Mouse (Mus musculus) erythroblast, embryonic 14.5 days (primary cell): ENCODE data around the gene Fndc9. TPM values are rescaled to one million over a fixed set of nuclear protein-coding genes. Genes with fewer than 3 reads are reported as not detected.

Source experiments
- H3K27me3 ChIP-seq: 2 replicates; pipeline ENCODE4 v1.6.1; 2012; ENCODE audit warnings: inconsistent platforms; ENCODE audit not compliant: control insufficient read depth
- H3K36me3 ChIP-seq: 2 replicates; pipeline ENCODE4 v1.6.1; 2012; ENCODE audit warnings: mild to moderate bottlenecking, inconsistent platforms; ENCODE audit not compliant: control insufficient read depth
- H3K4me1 ChIP-seq: 2 replicates; pipeline ENCODE4 v1.6.1; 2012; ENCODE audit warnings: inconsistent platforms; ENCODE audit not compliant: control insufficient read depth
- H3K4me3 ChIP-seq: replicated peaks from 2 replicates; pipeline ENCODE3; 2012; ENCODE audit warnings: moderate library complexity, mild to moderate bottlenecking, inconsistent platforms
- H3K9me3 ChIP-seq: 2 replicates; pipeline ENCODE4 v1.6.1; 2012; ENCODE audit warnings: low read length, inconsistent platforms, mixed read lengths; ENCODE audit not compliant: control insufficient read depth
- GATA1 ChIP-seq: IDR thresholded peaks from 2 replicates; pipeline ENCODE4 v1.6.1; 2012; ENCODE audit warnings: low read length, inconsistent platforms, mixed read lengths
- TAL1 ChIP-seq: IDR thresholded peaks from 3 replicates; pipeline ENCODE4 v1.6.1; 2012; ENCODE audit warnings: low read length, inconsistent platforms, mixed read lengths
- polyA plus RNA-seq: library from polyadenylated mRNA; stranded (reverse); fragments of >175 nt; gene quantifications from 2 replicates; pipeline ENCODE4 v1.2.3, GENCODE M21; 2012

The Fndc9 gene
- polyA plus RNA-seq, 1 experiment, result not detected

DNA sequence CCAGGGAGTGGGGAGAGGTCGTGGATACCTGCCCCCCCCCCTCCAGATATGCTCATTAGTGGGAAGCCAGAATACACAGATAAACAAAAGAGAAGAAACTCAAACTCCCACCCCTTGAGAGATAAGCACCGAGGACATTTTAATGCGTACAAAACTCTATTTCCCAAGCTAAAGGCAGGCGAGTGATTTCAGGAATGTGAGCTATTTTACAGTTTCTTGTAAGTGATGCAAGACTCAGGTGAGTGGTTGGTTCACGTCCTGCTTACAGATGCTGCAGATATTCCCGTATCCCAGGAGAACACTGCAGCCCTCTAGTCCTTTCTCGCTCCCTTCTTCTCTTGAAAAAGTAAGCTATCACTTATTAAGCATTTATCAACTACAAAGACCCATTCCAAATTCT is 11.1 kb downstream of the Fndc9 start:
- Histone ChIP-seq H3K36me3 (no peaks in the 10 kb centered on the region; the same call in 1 of the 2 replicates), H3K9me3 (no peaks in the 10 kb centered on the region), H3K4me3 (no peak overlapping the region), H3K4me1 (peaks cover 19% of the 10 kb centered on the region), H3K27me3 (no peaks in the 10 kb centered on the region)
- TF ChIP-seq TAL1 (no peak), GATA1 (no peak)

DNA sequence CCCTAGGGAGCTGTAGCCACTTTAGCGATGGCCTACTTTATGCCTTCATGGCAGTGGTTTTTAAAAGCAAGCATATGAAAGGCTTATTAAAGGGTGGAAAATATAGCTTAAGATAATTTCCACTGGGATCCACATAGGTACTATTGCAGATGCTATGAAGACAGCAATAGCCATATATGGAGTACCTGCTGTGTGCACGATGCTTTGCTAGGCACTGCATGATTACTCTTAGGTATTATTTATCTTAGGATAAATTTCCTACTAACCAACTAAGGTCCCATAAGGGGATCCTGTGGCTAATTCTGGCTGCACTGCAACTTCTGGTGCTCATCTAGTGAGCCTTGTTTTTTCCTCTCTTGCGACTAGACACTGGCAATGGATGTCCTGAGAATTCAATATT is 13.0 kb downstream of the Fndc9 start:
- no peaks in the 10 kb centered on the region for H3K27me3 ChIP-seq
- no peaks in the 10 kb centered on the region for H3K36me3 ChIP-seq

DNA sequence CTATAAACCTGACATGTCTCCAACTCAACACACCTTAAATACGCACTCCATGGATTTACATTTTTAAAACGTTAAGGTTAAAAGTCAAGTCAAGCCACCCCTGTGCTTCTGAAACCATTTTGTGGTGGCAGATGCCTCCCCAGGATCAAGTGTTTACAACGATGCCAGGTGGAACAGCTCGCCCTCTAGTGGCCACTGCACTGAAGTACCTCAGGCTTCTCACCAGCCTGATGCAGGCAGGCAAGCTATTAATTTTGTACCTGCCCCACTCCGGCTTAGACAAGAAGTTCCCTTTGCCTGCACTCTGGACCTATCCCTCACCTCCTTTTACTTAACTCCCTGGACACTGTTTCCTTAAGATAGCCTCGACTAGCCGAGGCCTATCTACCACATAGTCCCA is 16.7 kb downstream of the Fndc9 start:
- TF ChIP-seq TAL1 (no peak), GATA1 (no peak)
- Histone ChIP-seq H3K4me1 (no peaks in the 10 kb centered on the region), H3K36me3 (no peaks in the 10 kb centered on the region), H3K9me3 (0 out of 2 replicates have a peak, but pooled peaks cover 1% of the 10 kb centered on the region), H3K27me3 (no peaks in the 10 kb centered on the region), H3K4me3 (no peak overlapping the region)

More for the DNA sequence above, 13.0 kb downstream of the Fndc9 start:
- Histone ChIP-seq H3K9me3 (no peaks in the 10 kb centered on the region), H3K4me1 (peaks cover 6% of the 10 kb centered on the region), H3K4me3 (no peak overlapping the region)
- TF ChIP-seq GATA1 (no peak), TAL1 (no peak)

DNA sequence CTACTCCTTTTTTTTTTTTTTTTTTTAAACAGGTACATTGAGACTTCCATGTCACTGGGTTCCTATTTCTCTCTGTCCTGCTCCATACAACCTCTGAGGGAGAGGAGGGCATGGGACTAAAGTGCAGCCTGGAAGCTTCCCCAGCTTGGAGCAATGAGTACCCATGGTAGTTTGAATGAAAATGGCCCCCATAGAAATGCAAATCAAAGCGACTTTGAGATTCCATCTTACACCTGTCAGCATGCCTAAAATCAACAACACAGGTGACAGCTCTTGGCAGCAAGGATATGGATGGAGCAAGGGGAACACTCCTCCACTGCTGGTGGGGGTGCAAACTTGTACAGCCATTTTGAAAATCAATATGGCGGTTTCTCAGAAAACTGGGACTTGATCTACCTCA is 20.0 kb downstream of the Fndc9 start:
- no peaks in the 10 kb centered on the region for H3K27me3 ChIP-seq
- TF ChIP-seq TAL1, result no peak
- TF ChIP-seq GATA1, result no peak
- H3K4me3 ChIP-seq, result no peak overlapping the region
- no peaks in the 10 kb centered on the region for H3K36me3 ChIP-seq
- H3K9me3 ChIP-seq, result 0 out of 2 replicates have a peak, but pooled peaks cover 2% of the 10 kb centered on the region
- no peaks in the 10 kb centered on the region for H3K4me1 ChIP-seq

DNA sequence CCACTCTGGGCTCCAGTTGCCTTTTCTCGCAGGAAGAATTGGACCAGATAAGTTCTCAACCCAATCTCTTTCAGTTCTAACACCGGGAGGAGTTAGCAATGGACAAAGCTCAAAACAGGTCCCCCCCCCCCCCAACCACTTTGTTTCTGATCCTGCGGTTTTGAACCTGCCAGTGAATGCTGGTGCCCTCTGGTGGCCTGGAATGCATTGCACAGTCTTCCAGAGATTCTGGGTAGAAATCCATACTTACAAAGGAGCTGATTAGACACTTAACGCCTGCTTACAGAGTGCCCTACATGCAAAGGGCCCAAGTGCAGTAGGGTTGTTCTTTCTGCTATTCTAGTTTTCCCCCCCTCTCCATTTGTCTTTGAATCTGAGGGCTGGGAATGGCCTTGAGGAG is 22.9 kb downstream of the Fndc9 start:
- no peak overlapping the region for H3K4me3 ChIP-seq
- TF ChIP-seq TAL1 (no peak), GATA1 (no peak)
- H3K4me1 ChIP-seq, result no peaks in the 10 kb centered on the region
- H3K9me3 ChIP-seq, result 0 out of 2 replicates have a peak, but pooled peaks cover 2% of the 10 kb centered on the region
- no peaks in the 10 kb centered on the region for H3K27me3 ChIP-seq
- H3K36me3 ChIP-seq, result no peaks in the 10 kb centered on the region

DNA sequence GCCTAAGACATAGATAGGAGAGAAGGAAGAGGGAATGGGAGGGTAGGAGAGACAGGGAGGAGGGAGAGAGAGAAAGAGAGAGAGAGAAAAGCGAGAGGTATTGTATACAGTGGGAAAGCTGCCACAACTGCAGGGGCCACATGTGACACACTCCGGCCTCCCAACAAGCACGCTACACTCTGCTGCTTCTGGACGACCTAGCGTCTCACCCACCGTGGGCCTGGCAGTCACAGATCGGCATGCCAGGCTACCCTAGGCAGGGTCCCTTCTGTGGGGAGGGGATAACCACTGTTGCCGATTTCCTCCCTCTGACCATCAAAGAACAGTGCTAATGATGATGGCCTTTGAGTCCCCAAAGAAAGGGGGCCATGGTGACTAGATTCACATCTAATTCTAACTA is 23.4 kb downstream of the Fndc9 start:
- TF ChIP-seq GATA1, result no peak

DNA sequence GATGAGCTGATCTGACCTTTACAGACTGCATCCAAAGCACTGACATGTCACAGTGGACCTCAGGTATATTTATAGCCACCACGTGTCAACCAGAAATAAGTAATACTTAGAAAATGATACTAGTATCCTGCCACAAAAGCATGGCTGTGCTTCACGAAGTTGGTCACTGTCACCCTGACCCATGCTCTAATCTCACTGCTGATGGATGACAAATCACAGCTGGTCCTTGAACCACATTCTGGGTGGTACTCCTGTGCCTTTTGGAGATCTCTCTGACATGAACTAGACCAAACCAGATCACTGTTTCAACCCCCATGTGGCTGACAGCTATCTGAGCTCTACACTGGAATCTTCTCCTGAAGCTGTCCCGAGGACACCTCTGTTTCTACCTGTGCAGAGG is 27.5 kb downstream of the Fndc9 start:
- no peaks in the 10 kb centered on the region for H3K4me1 ChIP-seq
- no peaks in the 10 kb centered on the region for H3K9me3 ChIP-seq
- TF ChIP-seq TAL1, result no peak
- no peak for TF ChIP-seq GATA1
- no peaks in the 10 kb centered on the region for H3K27me3 ChIP-seq
- H3K4me3 ChIP-seq, result no peak overlapping the region
- no peaks in the 10 kb centered on the region for H3K36me3 ChIP-seq

More for the DNA sequence above, 23.4 kb downstream of the Fndc9 start:
- no peaks in the 10 kb centered on the region for H3K4me1 ChIP-seq
- no peak overlapping the region for H3K4me3 ChIP-seq
- H3K27me3 ChIP-seq, result no peaks in the 10 kb centered on the region
- H3K9me3 ChIP-seq, result 0 out of 2 replicates have a peak, but pooled peaks cover 2% of the 10 kb centered on the region
- H3K36me3 ChIP-seq, result no peaks in the 10 kb centered on the region

DNA sequence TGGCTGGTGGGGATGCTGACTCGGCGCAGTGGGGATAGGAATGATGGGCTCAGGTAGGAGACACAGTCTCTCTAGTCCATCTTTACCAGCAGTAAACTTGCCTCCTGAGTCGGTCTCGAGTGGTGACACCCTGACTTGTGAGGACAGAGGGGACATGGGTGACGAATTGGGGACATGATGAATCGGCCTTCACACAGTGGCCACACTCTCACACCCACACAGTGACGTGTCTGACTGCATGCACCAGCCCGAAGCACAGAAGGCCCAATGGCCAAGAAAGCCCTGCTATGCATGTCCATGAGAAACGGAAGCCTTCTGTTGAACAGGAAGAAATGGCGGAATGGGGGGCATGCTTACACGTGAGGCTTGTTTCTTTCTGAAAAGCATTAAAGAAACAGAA is 28.0 kb downstream of the Fndc9 start:
- Histone ChIP-seq H3K9me3 (no peaks in the 10 kb centered on the region), H3K36me3 (no peaks in the 10 kb centered on the region), H3K4me3 (no peak overlapping the region), H3K4me1 (no peaks in the 10 kb centered on the region), H3K27me3 (no peaks in the 10 kb centered on the region)
- TF ChIP-seq TAL1 (no peak), GATA1 (no peak)

DNA sequence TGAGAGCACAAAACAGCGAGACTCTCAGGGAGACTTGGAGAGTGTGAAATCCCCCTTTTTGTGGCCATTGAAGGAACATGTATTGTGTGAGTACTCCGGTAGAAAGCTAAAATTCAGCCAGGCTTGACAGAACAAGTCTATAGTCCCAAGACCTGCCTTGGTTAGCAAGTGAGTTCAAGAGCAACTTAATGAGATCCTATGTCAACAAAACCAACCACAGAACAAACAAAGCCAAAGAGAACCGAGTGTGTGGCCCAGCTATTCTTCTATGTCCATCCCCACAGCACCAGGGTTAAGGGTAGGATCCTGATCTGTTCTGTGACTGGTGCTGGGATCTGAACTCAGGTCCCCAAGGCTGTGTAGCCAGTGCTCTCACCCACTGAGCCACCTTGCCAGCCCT is 29.3 kb downstream of the Fndc9 start:
- no peak for TF ChIP-seq TAL1
- TF ChIP-seq GATA1, result no peak
- H3K9me3 ChIP-seq, result no peaks in the 10 kb centered on the region
- H3K36me3 ChIP-seq, result no peaks in the 10 kb centered on the region
- no peak overlapping the region for H3K4me3 ChIP-seq
- H3K27me3 ChIP-seq, result no peaks in the 10 kb centered on the region
- H3K4me1 ChIP-seq, result no peaks in the 10 kb centered on the region
